Mouse (Mus musculus) ovary, postnatal 10 days (tissue): ENCODE results near the gene Sec11a.
"Not testable (repeated sequence)": the region's sequence is repeated elsewhere in the genome, so short reads cannot be mapped to it uniquely, and the experiment has no call there.

Experiments used
- DNase-seq: peaks from one replicate; pipeline ENCODE4 v3.0.0; 2022; ENCODE audit warnings: low spot score

The Sec11a gene

DNA sequence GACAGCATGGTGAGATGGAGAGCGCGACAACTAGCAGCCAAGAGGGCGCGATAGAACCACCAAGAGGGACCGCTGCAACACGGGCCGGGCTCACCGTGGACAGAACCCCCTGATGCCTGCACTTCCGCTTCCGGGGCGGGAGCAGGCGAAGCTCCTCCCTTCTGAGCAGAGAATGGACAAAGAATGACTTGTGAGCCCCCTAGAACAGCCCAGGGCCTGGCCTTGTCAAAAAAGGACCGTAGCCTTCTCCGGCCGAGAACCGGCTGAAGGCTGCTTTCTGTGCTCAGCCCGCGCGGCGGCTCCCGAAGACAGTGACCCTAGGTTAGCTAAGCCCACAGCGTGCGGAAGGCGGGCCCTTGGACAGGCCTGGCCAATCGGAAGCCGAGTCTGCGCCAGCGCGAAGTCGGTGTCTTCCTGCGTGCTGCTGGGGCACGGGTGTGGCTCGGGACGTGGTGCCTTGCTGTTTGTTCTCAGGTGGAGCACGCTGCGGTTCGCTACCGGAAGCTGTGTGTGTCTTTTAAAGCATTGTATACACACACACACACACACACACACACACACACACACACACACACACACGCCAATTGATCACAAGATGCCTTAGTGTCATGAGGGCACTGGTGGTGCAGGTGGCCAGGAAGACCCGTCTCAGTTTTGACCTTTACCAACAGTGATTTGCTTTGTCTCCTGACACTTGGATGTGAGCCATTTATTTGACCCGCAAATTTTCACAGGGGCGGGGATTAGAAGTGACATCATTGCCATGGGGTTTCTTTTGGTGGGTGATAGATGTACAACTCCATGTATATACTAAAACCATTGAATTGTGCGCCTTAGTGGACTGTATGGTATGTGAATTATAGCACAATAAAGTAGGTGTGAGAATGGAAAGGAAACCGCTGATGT lies at the start of gene Sec11a:
TSS of gene Sec11a (minus strand) at position 336 of the 906 bp plus-strand sequence.
- peak; percentile 86 for DNase-seq

DNA sequence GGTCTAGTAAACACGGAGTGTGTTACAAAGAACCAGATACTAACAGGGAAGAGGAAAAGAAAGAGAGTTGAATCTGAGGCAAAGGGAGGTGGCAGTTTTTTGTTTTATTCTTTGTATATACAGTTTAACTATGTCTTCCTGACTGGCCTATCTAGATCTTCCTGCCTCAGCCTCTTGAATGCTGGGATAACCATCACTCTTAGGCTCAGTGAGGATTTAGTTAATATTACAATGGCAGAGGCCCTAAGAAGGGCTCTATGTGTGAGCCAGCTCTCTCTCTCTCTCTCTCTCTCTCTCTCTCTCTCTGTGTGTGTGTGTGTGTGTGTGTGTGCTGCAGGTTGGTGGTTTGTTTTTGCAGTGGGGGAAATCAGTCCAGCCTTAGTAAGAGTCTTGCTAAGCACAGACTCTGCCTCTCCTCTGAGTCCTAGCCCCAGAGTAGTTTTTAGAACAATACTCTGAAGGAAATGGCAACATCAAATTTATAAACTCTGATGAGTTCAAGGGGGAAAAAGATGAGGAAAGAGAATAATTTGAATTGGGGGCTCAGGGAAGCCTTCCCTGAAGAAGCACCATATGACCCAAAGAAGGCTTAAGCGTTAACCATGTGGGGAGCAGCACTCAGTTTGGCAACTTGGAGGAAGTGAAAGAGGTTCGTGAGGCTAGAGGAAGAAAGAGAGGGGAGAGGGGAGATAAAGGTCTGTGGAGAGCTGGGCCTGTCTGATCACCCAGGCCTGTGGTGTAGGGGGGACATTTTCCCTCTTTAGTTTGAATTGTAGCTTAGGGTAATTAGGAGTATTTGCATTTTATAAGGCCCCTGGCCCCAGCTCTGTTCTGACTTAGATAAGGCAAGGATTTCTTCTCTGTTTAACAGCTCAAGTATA lies 47.9 kb upstream of the Sec11a start:
- no peak for DNase-seq

DNA sequence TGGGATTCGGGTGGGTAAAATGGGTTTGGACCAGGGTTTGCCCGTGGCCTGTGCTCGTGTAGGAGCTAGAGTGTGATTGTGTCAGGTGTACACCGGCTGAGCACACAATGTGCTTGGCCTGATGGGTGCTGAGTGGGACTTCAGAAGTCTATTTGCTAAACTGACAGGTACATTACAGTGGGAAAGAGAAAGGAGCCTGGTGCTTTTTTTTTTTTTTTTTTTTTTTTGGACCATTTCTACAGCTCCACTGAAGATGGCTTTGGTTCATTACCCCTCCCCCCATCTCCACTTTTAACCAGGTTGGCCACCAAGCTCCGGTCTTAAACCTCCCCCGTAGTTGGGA lies 47.1 kb upstream of the Sec11a start:
- no peak for DNase-seq

DNA sequence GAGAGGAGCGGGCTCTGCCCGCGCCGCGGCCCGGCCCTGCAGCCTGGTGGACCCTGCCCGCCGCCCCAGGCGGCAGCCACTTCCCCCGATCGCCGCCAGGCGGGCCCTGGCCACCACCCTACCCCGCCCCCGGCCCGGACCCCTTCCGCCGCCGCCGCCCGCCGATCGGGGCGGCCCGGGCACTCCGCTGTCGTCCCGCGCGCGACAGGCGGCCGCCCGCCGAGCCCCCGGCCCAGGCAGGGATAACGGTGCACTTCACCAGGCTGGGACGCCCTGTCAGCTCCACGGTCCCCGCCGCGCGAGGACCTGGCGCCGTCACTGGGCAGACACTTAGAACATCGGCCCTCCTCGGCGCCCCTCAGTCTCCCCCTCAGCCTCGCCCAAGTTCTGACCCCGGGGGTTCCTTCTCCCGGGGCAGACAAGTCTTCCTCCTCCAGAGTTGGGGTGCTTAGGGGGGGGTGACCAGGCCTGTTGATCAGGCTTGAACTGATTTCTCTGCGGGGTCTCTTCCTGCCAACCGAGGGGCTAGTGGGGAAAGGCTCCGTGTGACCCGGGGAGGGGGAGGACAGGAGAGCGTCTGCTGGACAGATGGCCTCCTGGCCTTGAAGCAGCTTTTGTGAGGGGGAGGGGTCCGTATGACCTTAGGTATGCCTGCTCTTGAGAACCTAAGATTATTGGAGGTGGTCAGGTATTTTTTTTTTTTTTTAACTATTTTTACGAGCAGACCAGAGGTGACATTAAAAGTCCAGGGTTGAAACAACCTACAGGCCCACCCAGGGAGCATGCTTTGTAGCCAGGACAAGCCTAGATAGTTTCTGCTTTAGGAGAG lies 46.5 kb upstream of the Sec11a start:
- no peak for DNase-seq

DNA sequence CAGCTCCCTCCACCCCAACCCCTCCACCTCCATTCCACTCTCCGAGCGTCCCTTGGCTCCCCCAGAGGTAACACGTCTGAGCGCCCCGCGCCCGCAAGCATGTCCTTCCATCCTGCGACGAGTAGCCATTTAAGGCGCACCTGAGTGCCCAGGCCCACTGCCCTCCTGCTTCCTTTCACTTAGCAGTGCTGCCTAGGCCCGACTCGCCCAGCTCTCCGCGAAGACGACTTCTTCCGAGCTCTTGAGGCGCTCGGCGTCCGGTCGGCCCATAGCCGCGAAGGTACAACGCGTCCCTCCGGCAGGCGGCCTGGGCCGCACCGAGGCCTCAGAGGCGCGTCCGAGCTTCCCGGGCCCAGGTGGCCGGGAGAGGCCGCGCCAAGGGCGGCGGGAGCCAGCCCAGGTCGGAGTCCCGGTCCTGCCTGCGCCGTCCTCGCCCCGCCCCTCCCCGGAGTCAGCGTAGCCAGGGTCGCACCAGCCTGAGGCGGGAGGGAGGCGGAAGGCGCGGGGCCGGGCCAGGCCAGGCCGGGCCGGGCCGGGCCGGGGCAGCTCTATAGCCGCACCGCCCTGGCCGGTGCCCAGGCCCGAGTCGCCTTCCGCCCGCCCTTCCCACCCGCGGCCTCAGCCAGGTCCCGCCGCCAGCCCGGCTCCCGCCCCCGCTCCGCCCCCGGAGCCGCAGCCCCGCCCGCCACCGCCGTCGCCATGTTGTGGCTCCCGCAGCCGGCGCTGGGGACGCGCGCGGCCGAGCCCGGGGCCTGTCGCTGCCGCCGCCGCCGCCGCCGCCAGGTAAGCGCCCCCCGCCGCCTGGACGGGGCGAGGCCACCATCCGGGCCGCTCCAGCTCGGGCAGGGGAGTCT lies 45.6 kb upstream of the Sec11a start, which contains the start of gene Zfp592:
TSS of gene Zfp592 (plus strand) at position 702 of the 854 bp plus-strand sequence.
- peak; percentile 71 for DNase-seq

DNA sequence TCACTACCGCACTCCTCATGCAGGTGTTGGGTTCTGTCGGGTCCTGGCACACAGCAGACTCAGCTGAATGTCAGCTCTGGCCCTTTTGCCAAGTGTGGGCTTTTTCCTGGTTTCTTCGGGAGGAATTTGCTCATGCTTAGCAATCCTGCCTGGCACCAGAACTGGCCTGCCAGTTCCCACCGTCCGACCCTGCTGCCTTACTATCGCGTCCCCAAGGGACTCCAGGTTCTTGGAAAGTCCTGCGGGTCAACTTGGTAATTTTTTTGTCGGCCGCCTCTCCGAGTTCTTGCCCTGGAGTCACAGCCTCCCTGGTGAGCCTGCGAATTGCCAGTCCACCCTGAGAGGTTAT lies 45.0 kb upstream of the Sec11a start:
- DNase-seq, result peak; percentile 14

DNA sequence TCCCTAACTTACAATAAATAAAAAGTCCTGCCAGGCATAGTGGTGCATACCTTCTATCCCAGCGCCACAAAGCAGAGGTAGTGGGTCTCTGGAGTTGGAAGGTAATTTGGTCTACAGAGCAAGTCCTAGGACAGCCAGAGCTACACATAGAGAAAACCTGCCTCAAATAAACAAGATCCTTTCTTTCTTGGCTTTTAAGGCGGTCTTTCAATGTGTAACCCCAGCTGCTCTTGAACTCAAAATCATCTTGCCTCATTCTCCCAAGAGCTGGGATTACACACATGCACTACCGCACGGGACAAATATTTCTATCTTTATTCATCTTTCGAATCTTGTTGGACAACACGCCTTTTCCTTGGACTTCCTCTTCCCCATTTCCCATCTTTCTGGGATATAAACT lies 44.5 kb upstream of the Sec11a start:
- DNase-seq, result no peak

DNA sequence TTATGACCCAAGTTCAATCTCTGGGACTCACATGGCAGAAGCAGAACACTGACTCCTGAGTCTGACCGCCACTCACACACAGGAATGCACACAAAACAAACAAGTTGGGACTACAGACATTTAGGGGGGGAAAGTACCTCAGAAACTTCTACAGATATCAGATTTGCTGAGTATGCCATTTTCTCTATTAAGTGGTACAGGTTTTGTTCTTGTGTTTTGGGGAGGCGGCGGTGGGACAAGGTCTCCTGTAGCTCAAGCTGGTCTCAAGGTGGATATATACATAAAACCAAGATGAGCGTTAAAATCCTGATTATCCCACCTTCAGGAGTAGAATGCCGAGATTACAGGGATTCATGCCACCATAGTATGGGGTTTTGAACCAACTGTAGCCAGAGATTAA lies 44.0 kb upstream of the Sec11a start:
- no peak for DNase-seq

DNA sequence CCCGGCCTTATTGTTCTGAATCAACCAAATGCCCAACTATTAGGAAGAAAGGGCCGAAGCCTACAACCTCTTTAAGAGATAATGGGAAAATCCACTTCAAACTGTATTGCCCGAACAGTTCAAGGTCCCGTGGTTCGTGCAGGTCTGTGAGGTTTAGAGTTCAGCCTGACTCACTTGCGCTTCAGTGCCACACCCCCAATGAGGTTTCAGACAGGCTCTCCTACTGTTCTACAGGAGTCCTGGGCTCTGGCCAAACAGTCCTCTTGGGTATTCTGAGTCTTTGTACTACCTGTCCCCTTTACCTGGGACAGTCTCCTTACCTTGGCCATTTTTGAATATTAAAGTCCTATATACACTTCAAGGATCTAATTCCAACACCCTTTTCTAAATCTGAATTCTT lies 42.7 kb upstream of the Sec11a start:
- DNase-seq, result no peak

DNA sequence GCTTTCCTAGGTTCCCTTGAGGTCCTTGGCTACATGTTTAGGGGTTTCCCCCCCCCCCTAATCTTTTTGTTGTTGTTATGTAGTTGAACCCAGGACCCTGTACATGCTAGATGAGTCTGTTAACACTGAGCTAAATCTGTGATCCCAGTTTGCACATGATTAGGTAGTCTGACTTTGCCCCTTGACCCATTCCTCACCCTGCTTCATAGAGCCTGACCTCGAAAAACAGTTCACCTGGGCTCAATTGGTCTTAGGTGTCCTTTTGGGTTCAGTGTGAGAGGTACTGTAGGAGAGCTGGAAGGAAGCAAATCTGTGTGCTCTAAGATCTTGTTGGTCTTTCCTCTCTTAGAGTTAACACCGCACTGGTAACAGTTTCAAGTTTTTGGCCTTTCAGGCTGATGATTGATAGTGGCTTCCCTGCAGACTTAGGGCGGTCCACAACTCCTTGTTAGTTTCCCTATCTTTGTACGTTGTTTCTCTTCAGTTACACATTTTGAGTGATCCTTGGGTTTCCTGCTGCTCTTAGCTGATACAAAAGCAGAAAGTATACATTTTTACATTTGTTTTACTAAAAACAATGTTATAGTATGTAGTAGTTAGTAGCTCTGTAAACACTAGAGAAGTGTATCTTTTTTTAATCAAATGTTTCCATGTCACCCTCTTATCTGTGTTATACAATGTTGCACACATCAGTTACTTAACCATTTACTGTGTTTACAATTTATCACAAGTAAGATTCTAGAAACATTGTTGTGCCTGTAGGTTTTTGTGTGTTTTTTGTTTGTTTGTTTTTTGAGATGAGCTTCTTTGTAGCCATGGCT lies 40.4 kb upstream of the Sec11a start:
- DNase-seq, result no peak

DNA sequence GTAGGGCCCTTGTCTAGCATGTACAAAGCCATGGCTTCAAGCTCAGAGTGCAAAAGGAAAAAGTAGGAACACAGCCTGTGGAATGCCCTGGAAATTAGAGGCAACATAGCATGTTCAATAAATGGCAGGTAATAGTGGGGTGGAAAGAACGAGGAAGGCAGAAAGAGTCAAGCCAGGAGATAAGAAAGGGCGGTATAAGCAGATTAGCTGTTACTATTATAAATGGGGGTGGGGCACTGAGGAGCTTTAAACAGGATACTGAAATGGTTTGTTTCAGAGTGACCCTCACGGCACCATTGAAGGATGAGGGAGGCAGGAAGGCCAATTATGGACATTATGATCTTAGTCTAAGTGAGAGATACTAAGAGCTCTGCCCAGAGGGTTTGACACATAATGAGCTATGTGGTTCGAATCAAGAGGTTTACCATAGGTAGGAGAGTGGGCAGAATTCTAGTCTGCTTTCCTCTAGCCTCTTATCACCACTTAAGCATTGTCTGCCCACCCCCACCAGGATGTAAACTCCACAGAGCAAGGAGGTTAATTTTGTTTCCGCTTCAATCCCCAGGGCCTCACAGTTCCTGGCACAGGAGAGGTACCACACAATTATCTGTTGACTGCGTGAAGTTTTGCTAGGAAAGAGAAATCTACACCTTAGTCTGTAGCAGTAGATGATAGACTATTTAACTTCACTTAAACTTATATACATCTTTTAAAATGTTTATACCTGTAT lies 39.0 kb upstream of the Sec11a start:
- no peak for DNase-seq

DNA sequence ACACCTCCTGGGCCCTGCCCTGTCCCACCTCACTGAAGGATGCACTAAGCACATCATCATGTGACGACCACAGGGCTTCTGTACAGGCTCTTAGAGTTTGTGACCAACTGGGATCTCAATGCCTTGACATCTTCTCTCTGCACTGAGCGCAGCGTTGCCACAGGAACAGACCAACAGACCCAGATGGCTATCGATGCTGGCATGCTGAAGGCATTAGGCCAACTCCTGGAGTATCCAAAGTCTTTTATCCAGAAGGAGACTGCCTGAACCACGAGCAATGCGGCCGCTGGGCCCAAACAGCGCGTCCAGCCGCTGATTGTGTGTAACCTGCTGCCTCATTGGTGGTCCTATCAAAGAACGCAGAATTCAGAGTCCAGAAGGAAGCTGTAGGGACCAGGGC lies 33.0 kb upstream of the Sec11a start:
- DNase-seq, result no peak

DNA sequence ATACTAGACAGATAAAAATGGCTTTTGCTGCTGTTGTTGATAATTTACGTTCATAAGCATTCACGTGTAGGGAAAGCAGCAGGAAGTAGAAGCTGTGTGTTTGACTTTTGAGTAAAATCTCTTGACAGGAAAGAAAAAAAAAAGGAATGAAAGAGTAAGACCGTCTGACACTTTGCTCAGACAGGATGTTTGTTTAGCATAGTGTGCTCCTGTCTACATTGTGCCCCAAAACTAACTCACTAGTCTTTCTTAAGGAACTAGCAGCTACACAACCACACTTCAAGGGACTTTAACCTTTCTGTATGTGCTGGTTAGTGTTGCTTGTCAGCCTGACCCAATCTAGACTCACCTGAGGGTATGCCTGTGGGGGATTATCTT lies 26.0 kb upstream of the Sec11a start:
- not testable (repeated sequence) for DNase-seq

DNA sequence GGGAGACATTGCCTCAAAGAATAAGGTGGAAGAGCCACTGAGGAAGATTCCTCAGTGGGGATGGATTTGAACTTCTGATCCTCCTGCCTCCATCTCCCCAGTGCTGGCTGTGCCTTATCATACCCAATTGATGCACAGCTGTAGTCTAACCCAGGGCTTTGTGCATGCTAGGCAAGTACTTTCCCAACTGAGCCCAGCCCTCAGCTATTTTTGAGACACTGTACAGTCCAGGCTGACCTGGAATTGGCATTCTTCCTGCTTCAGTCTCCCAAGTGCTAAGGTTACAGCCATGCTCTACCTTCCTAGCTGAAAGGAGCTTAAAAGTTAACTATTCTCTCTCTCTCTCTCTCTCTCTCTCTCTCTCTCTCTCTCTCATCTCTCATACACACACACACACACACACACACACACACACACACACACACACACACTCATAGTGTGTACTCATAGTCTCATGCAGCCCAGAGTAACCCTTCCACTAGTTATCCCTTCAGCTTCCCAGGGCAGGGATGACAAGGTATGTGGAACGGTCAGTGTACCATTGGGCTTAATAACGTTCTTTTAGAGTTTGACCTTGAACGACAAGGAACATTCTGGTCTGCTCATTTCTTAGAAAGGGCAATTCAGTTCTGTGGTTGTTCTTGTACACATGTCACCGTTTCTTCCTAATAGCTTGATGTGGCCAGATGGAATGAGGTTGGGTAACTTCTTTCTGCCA lies 25.5 kb upstream of the Sec11a start:
- DNase-seq, result not testable (repeated sequence)

DNA sequence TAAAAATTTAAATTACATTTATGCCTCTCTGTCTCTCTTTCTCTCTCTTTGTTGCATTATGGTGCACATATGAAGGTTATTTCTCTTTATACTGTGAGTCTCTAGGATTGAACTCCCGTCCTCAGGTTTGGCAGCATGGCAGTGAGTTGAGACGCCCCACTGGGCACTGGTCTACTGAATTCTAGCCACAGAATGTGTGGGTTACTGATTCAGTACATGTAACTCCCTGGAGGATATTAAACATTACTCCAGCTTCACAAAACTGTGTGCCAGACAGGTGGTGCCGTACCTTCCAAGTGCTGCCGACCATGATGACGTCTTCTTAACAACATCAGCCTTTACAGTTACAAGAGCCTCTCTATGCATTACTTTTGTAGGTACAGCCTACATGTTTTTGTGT lies 24.5 kb upstream of the Sec11a start:
- no peak for DNase-seq

DNA sequence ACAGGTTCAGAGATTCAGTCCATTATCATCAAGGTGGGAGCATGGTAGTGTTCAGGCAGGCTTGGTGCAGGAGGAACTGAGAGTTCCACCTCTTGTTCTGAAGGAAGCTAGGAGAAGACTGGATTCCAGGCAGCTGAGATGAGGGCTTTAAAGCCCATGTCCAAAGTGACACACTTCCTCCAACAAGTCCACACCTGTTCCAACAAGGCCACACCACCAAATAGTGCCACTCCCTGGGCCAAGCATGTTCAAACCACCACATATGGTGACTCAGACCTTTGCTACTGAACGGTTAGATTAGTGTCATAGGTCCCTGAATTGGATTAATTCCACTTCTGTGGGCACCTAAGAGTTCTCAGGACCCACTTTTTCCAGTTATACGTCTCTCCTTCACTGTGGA lies 23.8 kb upstream of the Sec11a start:
- DNase-seq, result no peak

DNA sequence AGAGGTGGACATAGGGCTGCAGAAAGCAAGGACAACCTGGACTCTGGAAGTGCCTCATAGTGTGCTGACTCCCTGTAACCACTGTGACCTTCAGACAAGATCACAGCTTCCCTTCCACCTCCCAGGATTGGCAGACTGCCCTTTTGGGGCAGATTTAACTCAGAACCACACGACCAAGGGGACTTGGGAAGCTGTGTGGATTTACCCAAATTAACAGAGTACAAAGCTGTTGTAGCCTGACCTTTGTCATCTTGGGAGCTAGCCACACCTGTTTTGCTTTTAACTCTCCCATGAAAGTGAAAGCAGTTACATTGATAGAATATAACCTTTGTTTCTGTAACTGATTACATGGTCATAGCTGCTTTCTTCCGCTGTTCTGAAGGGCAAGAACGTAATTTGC lies 23.3 kb upstream of the Sec11a start:
- no peak for DNase-seq

DNA sequence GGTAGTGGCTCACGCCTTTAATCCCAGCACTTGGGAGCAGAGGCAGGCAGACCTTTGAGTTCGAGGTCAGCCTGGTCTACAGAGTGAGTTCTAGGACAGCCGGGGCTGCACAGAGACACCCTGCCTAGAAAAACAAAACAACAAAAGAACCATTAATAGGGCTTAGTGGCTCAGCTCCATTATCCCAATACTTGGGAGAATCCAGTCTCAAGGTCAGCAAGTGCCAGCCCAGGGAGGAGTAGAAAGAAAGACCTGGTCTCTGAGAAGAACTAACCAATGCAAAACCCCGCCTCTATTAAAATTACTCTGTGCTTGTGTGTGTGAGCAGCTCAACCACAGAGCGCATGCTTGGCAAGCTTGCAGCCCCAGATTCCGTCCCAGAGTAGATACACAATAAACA lies 15.2 kb upstream of the Sec11a start:
- no peak for DNase-seq

DNA sequence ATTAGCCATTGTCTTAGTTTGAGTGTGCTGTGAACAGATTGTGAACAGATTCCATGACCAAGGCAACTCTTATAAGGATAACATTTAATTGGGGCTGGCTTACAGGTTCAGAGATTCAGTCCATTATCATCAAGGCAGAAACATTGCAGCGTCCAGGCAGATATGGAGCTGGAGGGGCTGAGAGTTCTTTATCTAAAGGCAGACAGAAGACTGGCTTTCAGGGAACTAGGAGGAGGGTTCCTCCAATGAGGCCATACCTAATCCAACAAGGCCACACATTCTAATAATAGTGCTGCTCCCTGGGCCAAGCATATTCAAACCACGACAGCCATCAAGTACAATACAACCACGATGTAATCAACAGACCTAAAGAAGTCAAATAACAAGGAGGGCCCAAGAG lies 11.4 kb upstream of the Sec11a start:
- no peak for DNase-seq
